Mouse (Mus musculus): ENCODE measurements around the gene Pik3r2. TPM values are rescaled to one million over a fixed set of nuclear protein-coding genes. Genes with fewer than 3 reads are reported as not detected.
A peak's percentile ranks its signal among the peaks of the same experiment; 100 is the strongest.

The Pik3r2 gene
- total RNA-seq, 2 experiments from 2014 or later: 72.0 to 78.8 TPM

DNA sequence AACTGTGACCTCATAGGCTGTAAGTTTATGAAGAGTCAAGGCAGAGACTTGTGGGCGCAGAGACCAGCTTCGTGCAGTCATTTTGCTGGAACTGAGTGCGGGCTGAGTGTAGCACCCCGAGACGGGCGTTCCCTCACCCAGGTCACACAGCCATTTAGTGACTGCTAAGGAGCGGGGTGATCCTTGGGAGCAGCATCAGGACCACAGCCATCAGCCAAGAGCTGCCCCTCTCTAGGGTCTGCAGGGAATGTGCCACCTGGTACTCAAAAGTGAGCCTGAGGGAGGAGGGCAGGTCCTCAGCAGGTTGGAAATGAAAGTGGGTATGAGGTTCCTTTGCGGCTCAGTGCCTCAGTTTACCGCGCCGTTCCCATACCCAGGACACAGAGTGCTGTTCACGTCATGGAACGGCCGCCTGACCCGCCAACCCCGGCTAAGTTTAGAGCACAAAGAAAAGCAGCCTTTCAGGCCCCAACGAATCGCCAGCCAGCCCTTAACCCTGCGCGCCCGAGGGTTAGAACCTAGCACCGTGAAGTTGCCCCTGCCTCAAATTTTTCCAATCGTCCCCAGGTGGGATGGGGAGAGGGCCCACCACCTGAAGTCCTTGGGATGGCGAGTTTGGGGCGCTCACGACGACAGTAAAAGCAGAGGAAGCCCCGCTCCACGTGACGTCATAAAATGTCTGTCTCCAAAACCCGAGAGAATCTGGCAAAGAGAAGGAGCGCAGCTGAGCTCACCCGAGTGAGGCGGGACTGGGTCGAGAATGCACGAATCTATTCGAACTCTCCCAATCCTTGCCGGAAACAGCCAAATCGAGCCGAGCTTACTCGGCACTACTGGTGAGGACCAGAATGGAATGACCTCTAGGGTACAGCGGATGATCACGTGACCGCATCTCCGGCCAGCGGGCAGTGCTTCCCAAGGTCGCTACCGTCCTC, 32.6 kb downstream of the Pik3r2 start:
- DNase-seq (ENCODE audit: low spot score in 2 of 2): no peak

GRCm38 (mm10) chr8:70742981-70743655, 33.4 kb downstream of the Pik3r2 start:
- no peak for DNase-seq (ENCODE audit: low spot score in 2 of 2)

DNA sequence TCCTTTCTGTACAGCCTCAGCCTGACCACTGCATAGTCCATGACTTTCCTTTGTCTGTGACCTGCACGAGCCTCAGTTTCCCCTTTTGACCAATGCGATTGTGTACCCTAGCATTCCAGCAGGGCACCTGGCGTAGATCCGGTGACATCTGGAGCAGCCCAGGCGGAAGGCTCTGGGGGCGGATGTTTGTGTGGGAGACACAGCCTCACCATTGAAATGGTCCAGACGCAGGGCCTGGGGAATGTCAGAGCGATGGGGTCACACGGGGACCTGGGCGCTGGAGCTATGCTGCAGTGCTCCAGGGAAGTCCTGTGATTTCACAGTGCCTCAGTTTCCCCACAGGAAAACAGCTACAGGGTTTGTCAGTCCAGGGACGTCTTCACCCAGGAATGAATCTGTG, 34.3 kb downstream of the Pik3r2 start:
- DNase-seq (ENCODE audit: low spot score in 2 of 2): no peak

DNA sequence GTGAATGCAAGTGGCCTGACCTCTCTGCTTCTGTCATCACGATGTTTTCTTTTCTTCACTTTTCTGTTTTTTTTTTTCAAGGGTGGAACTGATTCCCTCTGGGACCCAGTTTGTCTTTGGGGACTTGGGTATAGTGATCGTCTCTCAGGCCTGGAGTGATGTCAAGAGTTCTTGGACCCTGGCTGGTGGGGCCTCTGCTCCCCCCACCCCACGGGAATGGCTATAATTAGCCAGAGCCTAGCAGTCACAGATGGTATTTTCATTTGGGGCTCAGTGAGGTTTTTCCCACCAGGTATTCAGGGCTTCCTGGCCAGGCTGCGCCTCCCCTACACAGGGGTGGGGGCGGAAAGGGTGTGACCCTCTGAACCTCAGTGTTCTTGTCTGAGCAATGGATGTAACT, 34.9 kb downstream of the Pik3r2 start:
- no peak for DNase-seq (ENCODE audit: low spot score in 2 of 2)

GRCm38 (mm10) chr8:70738211-70738610, 38.3 kb downstream of the Pik3r2 start:
- no peak for DNase-seq (ENCODE audit: low spot score in 2 of 2)

DNA sequence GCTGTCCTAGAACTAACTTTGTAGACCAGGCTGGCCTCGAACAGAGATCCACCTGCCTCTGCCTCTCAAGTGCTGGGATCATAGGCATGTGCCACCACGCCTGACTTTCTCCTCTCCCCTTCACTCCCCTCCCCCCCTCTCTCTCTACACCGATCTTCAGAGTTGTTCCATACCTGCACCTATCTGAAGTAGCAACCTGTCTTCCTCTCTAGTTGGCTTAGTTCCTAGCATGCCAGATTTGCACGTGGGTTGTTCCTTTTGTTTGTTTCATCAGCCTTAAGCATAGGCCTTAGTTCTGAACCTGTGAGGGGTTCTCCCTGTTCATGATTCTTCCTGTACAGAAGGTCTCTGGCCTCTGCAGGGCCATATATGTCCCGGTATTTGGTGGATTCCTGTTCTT, 38.8 kb downstream of the Pik3r2 start:
- DNase-seq (ENCODE audit: low spot score in 2 of 2): no peak

DNA sequence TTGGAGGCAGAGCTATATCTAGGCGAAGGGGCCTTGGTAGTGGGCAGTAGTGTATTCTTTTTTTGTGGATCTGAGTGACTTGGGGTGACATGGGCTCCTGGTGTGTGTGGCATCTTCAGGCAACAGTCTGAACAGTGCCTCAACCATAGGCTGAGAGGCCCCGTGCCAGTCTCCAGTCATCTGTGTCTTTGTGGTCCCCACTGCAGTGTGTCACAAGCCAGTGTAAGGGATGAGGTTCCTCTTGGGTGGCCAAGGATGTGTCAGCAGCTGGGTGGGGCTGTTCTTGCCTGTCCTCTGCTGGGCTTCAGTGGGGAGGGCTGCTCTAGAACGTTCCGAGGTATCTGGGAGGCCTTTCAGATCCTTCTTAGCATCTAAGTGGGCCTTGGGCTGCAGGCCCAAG, 45.6 kb downstream of the Pik3r2 start:
- no peak for DNase-seq (ENCODE audit: low spot score in 2 of 2)

DNA sequence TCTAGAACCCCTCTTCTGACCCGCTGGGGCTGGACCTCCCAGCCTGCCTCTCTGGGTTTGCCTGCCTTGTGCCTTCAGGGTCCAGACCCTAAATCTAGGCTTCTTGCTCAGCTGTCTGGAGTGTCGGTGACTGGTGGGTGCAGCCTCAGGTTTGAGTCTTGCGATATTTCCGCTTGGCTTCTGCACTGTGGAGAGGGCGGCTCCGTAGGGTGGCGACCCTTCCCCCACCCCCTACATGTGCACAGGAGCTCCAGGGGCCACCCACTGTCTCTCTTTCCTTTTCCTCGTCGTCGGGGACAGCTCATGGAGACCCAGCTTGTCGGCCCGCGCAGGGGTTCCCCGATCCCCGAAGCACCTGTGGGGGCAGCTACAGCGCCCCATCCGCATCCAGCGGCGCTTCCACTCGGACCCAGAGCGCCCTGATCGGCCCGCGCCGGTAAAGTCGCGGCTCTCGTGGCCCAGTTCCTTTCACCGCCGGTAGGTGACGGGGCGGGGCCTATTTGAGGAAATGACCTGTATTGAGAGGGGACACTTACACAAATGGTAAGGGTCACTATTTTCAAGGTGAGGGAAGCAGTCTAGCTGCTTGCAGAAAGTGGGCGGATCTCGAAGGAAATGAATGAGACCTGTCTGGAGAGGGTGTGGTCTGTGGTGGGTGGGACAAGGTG, 46.6 kb downstream of the Pik3r2 start:
- DNase-seq (ENCODE audit: low spot score in 2 of 2): no peak

- no peak for DNase-seq (ENCODE audit: low spot score in 2 of 2)
These were observed 49.8 kb downstream of the Pik3r2 start for GRCm38 (mm10) chr8:70726721-70727120.

- no peak for DNase-seq (ENCODE audit: low spot score in 2 of 2)
These were observed 50.6 kb downstream of the Pik3r2 start for GRCm38 (mm10) chr8:70725792-70726447.

DNA sequence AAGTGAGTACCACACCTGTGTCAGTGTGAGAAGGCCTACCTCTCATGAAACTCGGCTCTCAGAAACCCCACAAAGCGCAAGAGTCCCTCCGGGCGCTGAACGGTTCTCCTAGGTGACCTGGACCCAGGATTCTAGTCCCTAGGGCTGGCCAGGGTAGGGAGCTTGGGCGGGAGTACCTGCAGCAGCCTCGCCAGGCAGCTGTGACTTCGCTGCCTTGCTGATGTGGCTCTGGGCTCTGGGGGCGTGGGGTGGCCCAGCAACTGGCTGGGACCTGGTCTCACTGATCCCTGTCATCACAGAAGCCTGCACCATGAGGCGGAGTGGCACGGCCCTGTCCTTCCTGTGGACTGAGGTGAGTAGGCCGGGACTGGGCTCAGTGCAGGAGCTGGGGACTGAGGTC, 52.3 kb downstream of the Pik3r2 start:
- DNase-seq (ENCODE audit: low spot score in 2 of 2): no peak

DNA sequence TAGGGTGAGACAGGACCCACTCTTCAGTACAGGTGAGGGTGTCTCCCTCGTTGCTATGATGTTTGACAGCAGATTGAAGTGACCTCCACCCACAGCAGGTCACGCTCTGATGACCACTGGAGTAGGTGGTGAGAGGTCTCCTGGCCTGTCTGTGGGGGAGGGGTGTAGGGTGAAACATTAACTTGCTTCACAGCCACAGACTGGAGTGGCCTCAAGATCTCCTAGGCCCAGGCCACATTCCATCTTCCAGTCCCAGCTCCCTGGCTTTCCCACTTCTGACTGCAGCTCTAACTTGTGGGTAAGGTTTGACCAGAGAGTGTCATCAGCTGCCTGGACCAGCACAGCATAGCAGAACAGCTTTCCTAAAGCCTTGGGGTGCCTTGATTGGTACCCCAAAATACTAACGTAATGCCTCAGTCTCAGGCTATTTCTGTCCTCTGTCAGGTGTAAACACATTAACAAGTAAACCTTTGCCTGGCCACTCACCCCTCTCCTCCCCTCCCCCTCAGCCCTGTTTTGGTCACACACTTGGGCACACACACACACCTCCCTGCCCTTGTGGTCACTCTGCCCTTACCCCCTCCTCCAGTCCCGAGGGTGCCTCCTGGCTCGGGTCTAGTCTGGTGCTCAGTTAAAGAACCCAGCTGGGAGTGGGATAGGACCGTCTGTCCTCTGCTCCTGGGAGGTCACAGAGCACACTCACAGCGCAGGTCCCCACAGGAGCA, 52.9 kb downstream of the Pik3r2 start, which contains the start of gene Pde4c:
Gene Pde4c, plus strand, starts transcription at position 235 of the 725 bp plus-strand sequence.
- no peak for DNase-seq (ENCODE audit: low spot score in 2 of 2)

DNA sequence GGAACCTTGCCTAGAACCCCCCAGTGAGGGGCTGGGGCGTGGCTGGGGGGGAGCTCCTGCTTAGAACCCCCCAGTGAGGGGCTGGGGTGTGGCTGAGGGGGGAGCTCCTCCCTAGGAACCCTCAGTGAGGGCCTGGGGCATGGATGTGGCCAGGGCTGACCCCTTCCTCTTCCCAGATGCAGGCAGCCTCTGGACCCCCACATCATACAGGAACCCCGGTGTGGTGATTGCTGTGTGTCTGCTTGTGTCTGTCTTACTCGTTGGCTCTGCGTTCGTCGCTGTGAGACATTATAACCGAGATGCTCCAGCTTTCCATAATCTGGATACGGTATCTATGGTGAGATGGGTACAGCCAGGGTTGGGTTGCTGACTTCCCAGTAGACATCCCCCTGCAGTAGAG, 54.9 kb downstream of the Pik3r2 start:
- DNase-seq (ENCODE audit: low spot score in 2 of 2): no peak

DNA sequence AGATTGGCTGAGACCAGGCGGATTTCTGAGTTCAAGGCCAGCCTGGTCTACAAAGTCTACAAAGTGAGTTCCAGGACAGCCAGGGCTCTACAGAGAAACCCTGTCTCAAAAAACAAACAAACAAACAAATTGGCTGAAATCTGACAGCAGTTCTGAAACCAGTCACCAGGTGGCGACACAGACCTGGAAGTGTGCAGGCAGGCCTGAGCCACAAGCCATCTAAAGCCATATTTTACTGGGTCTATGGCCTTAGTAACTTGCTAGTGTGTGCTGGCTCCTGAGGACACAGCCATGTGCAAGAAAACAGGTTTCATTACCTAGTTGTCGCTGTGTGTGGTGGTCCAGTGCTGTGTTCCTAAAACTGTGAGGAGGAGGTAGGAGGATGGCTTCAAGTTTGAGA, 55.8 kb downstream of the Pik3r2 start:
- DNase-seq (ENCODE audit: low spot score in 2 of 2): peak; percentile 58 to 63

- no peak for DNase-seq (ENCODE audit: low spot score in 2 of 2)
These were observed 56.7 kb downstream of the Pik3r2 start for GRCm38 (mm10) chr8:70719796-70720270.

DNA sequence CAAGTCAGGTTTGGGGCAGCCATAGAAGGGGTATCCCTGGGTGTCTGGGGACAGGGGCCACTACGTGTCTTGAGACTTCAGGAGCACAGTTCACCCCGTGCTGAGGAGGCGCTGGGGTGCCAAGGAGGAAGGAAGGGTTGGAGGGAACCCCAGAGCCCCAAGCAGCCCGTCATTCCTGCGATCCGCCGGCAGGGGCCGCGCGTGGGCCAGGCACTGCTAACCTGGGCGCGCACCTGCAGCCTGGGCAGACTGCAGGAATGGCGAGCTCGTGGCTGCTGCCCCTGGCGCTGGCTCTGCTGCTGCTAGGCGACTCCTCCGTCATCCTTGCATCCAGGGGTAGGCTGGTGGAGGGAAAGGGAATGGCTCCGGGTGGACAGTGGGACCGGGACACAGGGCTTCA, 58.2 kb downstream of the Pik3r2 start, which contains the start of gene Gm3336:
Gene Gm3336, plus strand, starts transcription at position 247 of the 400 bp plus-strand sequence.
- no peak for DNase-seq (ENCODE audit: low spot score in 2 of 2)
